Mouse (Mus musculus) heart, adult 2 months (tissue): ENCODE data around the gene Ehmt2.

Source experiments
- CTCF ChIP-seq: fragments of 200-600 bp; IDR thresholded peaks from 2 replicates; pipeline ENCODE4 v1.8.1; 2022; ENCODE audit warnings: antibody characterized with exemption, mild to moderate bottlenecking, moderate library complexity
- POLR2A ChIP-seq: fragments of 200-500 bp; IDR thresholded peaks from 2 replicates; pipeline ENCODE4 v1.6.1; 2011; ENCODE audit warnings: mild to moderate bottlenecking, low read depth, low read length, control low read depth; ENCODE audit not compliant: insufficient read depth

GRCm38 (mm10) chr17:34899053-34899889 lies 1.0 kb downstream of the Ehmt2 start:
- TF ChIP-seq POLR2A (peak; percentile 42; the same call in 1 of the 2 replicates), CTCF (no peak)
